In the genomic region with DNA sequence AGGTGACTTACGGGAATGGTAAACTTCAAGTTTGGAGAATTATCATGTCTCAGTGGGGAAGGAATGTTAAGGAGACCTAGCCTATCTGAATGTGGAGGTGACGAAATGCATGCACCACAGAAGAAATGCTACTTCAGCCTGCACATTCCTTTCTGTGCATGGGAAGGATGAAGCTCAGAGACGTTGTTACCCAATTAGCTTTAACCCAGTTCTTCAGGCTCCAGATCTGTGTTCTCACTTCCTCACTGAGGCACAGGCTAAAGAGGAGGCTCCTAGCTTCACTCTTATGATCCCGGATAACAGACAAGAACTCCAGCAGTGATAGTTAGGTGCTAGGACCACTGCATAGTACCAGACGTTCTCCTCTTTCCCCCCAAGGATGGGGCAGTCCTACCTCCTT, we compare ENCODE assay signal across 20 mouse cellular contexts. TPM values are rescaled to one million over a fixed set of nuclear protein-coding genes. Genes with fewer than 3 reads are reported as not detected.
"Had no signal": no experiment of that assay in that cellular context is flagged by ENCODE, and none has a peak within 500 bp of the region (broad histone marks: within the 10 kb centered on the region; RNA-seq: fewer than 3 reads in every experiment).

No protein-coding gene starts in this region.

- H3K27me3 ChIP-seq: lung, embryonic 15.5 days; midbrain, embryonic 13.5 days; midbrain, embryonic 15.5 days; neural tube, embryonic 12.5 days; stomach, embryonic 15.5 days had no signal

- H3K4me2 ChIP-seq: lung, embryonic 15.5 days; midbrain, embryonic 11.5 days; midbrain, embryonic 13.5 days; midbrain, embryonic 15.5 days; neural tube, embryonic 12.5 days; stomach, embryonic 15.5 days had no signal

- DNase-seq: liver, postnatal 0 days; lung, adult 2 months; lung, postnatal 14 days; lung, postnatal 36 days; right cerebral cortex, postnatal 14 days; thymus, adult 2 months; thymus, postnatal 25 days; thymus, postnatal 4 days had no signal

- H3K9ac ChIP-seq: liver, postnatal 0 days; lung, embryonic 15.5 days; midbrain, embryonic 13.5 days; midbrain, embryonic 15.5 days; neural tube, embryonic 12.5 days; stomach, embryonic 15.5 days had no signal

- H3K4me3 ChIP-seq: lung, embryonic 15.5 days; megakaryocyte, embryonic 14.5 days; midbrain, embryonic 13.5 days; midbrain, embryonic 15.5 days; neural tube, embryonic 12.5 days; stomach, embryonic 15.5 days had no signal

- H3K9me3 ChIP-seq: lung, embryonic 15.5 days; megakaryocyte, embryonic 14.5 days; midbrain, embryonic 13.5 days; midbrain, embryonic 15.5 days; neural tube, embryonic 12.5 days; stomach, embryonic 15.5 days had no signal

- H3K4me1 ChIP-seq: lung, embryonic 15.5 days; megakaryocyte, embryonic 14.5 days; midbrain, embryonic 13.5 days; midbrain, embryonic 15.5 days; neural tube, embryonic 12.5 days; stomach, embryonic 15.5 days had no signal

- H3K36me3 ChIP-seq: lung, embryonic 15.5 days; midbrain, embryonic 13.5 days; midbrain, embryonic 15.5 days; neural tube, embryonic 12.5 days; stomach, embryonic 15.5 days had no signal

- ATAC-seq: liver, postnatal 0 days; lung, postnatal 0 days; midbrain, embryonic 13.5 days; midbrain, embryonic 15.5 days had no signal

- H3K27ac ChIP-seq: lung, embryonic 15.5 days; macrophage; midbrain, embryonic 13.5 days; midbrain, embryonic 15.5 days; neural tube, embryonic 12.5 days; stomach, embryonic 15.5 days; stomach, postnatal 0 days had no signal

RNA-seq across cellular contexts. Expression of a gene that starts 21.7 kb away (rescaled TPM):
- total RNA-seq: monocyte, adult 5-6 weeks; neutrophil, adult 5-6 weeks had no signal
- polyA plus RNA-seq: macrophage had no signal
